Mouse (Mus musculus) heart, embryonic 15.5 days (tissue): ENCODE measurements around the gene Tfap2b. TPM values are rescaled to one million over a fixed set of nuclear protein-coding genes. Genes with fewer than 3 reads are reported as not detected.

Experiments
- ATAC-seq: fragments of 200-750 bp; cut with Nextera tagmentation; replicated peaks from 2 replicates; pipeline ENCODE4 v1.8.0; 2017; ENCODE audit warnings: low read depth, moderate TSS enrichment; ENCODE audit not compliant: insufficient number of reproducible peaks, insufficient read depth, low FRiP score
- H3K27ac ChIP-seq: fragments of 300-500 bp; sonication (generic); 2 replicates; pipeline ENCODE4 v1.5.1; 2015; ENCODE audit warnings: mild to moderate bottlenecking, inconsistent platforms
- H3K27me3 ChIP-seq: fragments of 300-500 bp; sonication (generic); 2 replicates; pipeline ENCODE4 v1.6.1; 2015; ENCODE audit warnings: inconsistent platforms
- H3K36me3 ChIP-seq: fragments of 300-500 bp; sonication (generic); 2 replicates; pipeline ENCODE4 v1.6.1; 2015; ENCODE audit warnings: mild to moderate bottlenecking, inconsistent platforms
- H3K4me1 ChIP-seq: fragments of 300-500 bp; sonication (generic); replicated peaks from 2 replicates; pipeline ENCODE4 v1.6.1; 2015; ENCODE audit warnings: inconsistent platforms
- H3K4me2 ChIP-seq: fragments of 300-500 bp; sonication (generic); 2 replicates; pipeline ENCODE4 v1.6.1; 2015; ENCODE audit warnings: inconsistent platforms, mild to moderate bottlenecking, moderate library complexity
- H3K4me3 ChIP-seq: fragments of 300-500 bp; sonication (generic); 2 replicates; pipeline ENCODE4 v1.5.1; 2015; ENCODE audit warnings: mild to moderate bottlenecking, inconsistent platforms
- H3K9ac ChIP-seq: fragments of 300-500 bp; sonication (generic); 2 replicates; pipeline ENCODE4 v1.6.1; 2015; ENCODE audit warnings: mild to moderate bottlenecking, inconsistent platforms
- H3K9me3 ChIP-seq: fragments of 300-500 bp; sonication (generic); replicated peaks from 2 replicates; pipeline ENCODE4 v1.6.1; 2016; ENCODE audit warnings: inconsistent platforms
- WGBS: fragments of 180-500 bp; shearing (Covaris S2); methylation state at CpG from one replicate; pipeline ENCODE4 v1.1.7; 2015; ENCODE audit warnings: mixed read lengths; 5-methylcytosine and 5-hydroxymethylcytosine counted together
- polyA plus RNA-seq: library from polyadenylated mRNA; unstranded; fragments of >200 nt; fragmentation: Nextera tagmentation; extraction: Ambion mirVana; gene quantifications from 2 replicates; pipeline ENCODE4 v1.2.1, GENCODE M21; 2015

Gene Tfap2b
- 0.15 and 2.1 TPM in 2 replicates for polyA plus RNA-seq

DNA sequence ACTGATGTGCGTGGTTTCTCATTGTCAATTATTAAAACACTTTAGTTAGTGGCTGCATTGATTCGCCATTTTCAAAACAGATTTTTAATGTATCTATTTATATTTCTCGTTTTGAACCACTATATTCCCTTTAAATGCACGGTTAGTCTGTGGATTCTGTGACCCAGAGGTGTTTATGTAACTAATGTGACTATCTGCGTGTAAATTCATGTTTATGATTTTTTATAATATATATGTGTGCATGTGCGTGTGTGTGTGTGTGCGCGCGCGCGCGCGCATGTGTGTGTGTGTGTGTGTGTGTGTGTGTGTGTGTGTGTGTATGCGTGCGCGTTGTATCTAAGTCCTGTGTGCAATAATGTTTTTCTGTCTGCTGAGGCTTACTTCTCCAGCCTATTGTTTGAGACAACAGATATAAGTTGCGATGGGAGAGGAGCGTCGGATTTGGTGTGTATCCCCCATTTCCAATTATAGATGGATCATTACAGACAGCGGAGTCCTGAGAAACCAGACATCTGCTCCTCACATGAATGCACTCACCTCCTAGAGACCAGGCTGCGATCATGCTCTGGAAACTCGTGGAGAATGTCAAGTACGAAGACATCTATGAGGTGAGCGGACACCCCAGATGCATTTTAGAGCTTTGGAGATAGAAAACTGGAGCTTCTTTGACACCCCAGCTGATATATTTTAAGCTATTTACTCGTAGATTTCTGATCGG lies at the start of gene Tfap2b:
Gene Tfap2b (plus strand): TSS at position 274 of the 718 bp plus-strand sequence.
- Histone ChIP-seq H3K4me2 (peak within 1 kb of the TSS; percentile 55), H3K9ac (no peak within 1 kb of the TSS), H3K9me3 (no peaks in the 10 kb centered on the region), H3K27me3 (peaks cover 72% of the 10 kb centered on the region), H3K4me3 (peak within 1 kb of the TSS; percentile 38), H3K36me3 (no peaks in the 10 kb centered on the region), H3K27ac (no peak within 1 kb of the TSS), H3K4me1 (peaks cover 8% of the 10 kb centered on the region)
- WGBS = 2% methylated on average over 26 of the region's 26 CpGs
- no peak for ATAC-seq

DNA sequence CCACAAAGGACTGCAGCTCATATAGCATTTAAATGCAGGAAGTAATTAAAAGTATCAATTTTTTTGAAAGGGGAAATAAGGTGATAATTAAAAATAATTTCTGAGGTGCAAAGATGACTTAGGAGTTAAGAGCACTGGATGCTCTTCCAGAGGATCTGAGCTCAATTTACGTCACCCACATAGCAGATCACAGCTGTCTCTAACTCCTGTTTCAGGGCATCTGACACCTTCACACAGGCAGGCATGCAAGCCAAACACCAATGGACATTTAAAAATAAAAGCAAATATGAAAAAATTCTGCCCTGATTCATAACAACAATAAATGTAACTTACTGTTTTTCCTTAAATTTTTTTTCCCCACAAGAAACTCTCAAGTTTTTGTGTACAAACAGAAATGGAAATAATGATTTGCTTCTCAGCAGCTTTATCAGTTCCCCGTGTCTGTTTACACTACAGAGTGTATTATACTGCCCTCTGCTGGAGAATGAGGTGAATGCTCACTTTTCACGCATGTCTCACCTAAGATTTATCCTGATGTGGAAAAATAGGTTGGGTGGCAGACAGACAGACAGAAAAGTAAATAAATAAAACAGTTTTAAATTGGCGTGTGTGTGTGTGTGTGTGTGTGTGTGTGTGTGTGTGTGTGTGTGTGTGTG lies 29.8 kb upstream of the Tfap2b start:
- no peak overlapping the region for H3K27ac ChIP-seq
- no peaks in the 10 kb centered on the region for H3K4me1 ChIP-seq
- H3K4me3 ChIP-seq = no peak overlapping the region
- WGBS = 8% methylated on average over 4 of the region's 4 CpGs
- no peak overlapping the region for H3K4me2 ChIP-seq
- H3K9me3 ChIP-seq = no peaks in the 10 kb centered on the region
- no peak overlapping the region for H3K9ac ChIP-seq
- no peaks in the 10 kb centered on the region for H3K36me3 ChIP-seq
- no peaks in the 10 kb centered on the region for H3K27me3 ChIP-seq
- no peak for ATAC-seq

GRCm38 (mm10) chr1:19205649-19206048 lies 3.1 kb upstream of the Tfap2b start:
- ATAC-seq = no peak
- Histone ChIP-seq H3K9me3 (no peaks in the 10 kb centered on the region), H3K27ac (no peak overlapping the region), H3K9ac (no peak overlapping the region), H3K36me3 (no peaks in the 10 kb centered on the region), H3K4me1 (peaks cover 8% of the 10 kb centered on the region), H3K4me2 (peak overlapping the region; percentile 64), H3K27me3 (peaks cover 43% of the 10 kb centered on the region), H3K4me3 (peak overlapping the region; percentile 41)
- WGBS = 4% methylated on average over 12 of the region's 12 CpGs

- H3K4me1 ChIP-seq = peaks cover 8% of the 10 kb centered on the region
These were observed 2.5 kb upstream of the Tfap2b start for GRCm38 (mm10) chr1:19206194-19206593.

DNA sequence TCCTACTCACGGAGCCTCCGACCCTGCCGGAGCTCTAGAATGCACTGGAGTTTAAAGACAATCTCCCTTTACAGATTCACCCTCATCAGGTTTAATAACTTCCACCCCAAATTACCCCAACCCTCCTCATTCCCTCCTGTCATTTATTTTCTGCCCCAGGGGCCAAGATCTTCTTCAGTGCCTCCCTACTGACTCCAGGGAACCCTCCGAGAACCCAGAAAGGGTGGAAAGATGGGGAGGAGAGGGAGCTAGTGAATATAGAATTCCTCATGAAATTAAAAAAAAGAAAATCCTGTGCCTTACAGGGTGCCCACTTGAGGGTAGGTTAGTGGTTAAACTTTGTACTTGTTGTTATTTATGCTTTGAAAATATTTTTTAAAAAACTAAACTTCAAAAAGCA lies 1.1 kb upstream of the Tfap2b start:
- no peak overlapping the region for H3K4me2 ChIP-seq
- no peak overlapping the region for H3K9ac ChIP-seq
- H3K4me3 ChIP-seq = no peak overlapping the region
- peaks cover 8% of the 10 kb centered on the region for H3K4me1 ChIP-seq
- 6% methylated on average over 4 of the region's 4 CpGs for WGBS
- no peaks in the 10 kb centered on the region for H3K36me3 ChIP-seq
- H3K9me3 ChIP-seq = no peaks in the 10 kb centered on the region
- no peak for ATAC-seq
- no peak overlapping the region for H3K27ac ChIP-seq
- H3K27me3 ChIP-seq = peaks cover 62% of the 10 kb centered on the region

More at GRCm38 (mm10) chr1:19206194-19206593, 2.5 kb upstream of the Tfap2b start:
- Histone ChIP-seq H3K36me3 (no peaks in the 10 kb centered on the region), H3K9me3 (no peaks in the 10 kb centered on the region), H3K9ac (no peak overlapping the region), H3K27ac (no peak overlapping the region), H3K4me3 (no peak overlapping the region), H3K27me3 (peaks cover 48% of the 10 kb centered on the region), H3K4me2 (peak overlapping the region; percentile 64)
- WGBS = 2% methylated on average over 7 of the region's 7 CpGs
- ATAC-seq = no peak

DNA sequence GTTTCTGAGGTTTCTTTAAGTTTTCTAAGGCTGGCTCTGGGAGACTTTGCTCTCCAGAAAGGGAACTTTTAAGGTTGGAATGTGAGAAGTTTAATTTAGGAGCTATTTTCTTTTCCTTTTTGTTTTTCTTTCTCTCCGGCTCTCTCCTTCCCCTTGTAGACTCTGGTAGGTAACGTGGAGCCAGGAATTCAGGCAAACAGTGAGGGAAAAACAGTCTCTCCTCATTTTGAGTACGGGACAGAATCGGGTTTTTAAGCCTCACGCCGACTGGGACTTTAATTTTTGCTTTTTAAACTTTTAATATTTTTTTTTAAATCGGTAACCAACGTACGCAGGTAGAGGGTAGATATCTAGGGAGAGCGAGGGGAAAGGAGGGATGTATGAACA lies 638 bp downstream of the Tfap2b start:
- Histone ChIP-seq H3K9me3 (no peaks in the 10 kb centered on the region), H3K4me1 (peaks cover 8% of the 10 kb centered on the region), H3K4me3 (peak overlapping the region; percentile 38; the same call in 1 of the 2 replicates), H3K27me3 (peaks cover 77% of the 10 kb centered on the region), H3K36me3 (no peaks in the 10 kb centered on the region), H3K27ac (no peak overlapping the region), H3K4me2 (peak overlapping the region; percentile 55), H3K9ac (no peak overlapping the region)
- WGBS = under 1% methylated on average over 10 of the region's 10 CpGs
- no peak for ATAC-seq

DNA sequence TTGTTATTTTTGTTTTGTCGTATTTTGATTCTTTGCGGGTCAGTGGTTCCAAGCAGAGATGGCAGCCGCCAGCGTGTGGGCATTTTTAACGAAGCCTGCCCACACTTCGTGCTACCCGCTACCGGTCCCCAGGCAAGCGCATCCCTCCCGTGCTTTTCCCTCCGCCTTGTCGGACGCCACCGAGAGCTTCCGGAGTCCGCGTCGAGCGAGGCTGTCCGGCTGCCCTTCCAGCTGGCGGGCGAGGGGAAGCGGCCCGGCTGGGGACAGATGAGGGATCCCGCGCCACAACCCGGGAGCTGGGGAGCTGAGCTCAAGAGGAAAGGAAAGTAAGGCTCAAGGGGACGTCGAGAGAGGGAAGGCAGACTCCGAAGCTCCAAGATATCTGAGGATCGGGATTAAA lies 1.1 kb downstream of the Tfap2b start:
- Histone ChIP-seq H3K9ac (no peak overlapping the region), H3K27me3 (peaks cover 81% of the 10 kb centered on the region), H3K4me1 (peaks cover 8% of the 10 kb centered on the region), H3K4me3 (peak overlapping the region; percentile 38), H3K9me3 (no peaks in the 10 kb centered on the region), H3K4me2 (peak overlapping the region; percentile 55), H3K27ac (no peak overlapping the region), H3K36me3 (no peaks in the 10 kb centered on the region)
- WGBS = under 1% methylated on average over 31 of the region's 31 CpGs
- no peak for ATAC-seq

DNA sequence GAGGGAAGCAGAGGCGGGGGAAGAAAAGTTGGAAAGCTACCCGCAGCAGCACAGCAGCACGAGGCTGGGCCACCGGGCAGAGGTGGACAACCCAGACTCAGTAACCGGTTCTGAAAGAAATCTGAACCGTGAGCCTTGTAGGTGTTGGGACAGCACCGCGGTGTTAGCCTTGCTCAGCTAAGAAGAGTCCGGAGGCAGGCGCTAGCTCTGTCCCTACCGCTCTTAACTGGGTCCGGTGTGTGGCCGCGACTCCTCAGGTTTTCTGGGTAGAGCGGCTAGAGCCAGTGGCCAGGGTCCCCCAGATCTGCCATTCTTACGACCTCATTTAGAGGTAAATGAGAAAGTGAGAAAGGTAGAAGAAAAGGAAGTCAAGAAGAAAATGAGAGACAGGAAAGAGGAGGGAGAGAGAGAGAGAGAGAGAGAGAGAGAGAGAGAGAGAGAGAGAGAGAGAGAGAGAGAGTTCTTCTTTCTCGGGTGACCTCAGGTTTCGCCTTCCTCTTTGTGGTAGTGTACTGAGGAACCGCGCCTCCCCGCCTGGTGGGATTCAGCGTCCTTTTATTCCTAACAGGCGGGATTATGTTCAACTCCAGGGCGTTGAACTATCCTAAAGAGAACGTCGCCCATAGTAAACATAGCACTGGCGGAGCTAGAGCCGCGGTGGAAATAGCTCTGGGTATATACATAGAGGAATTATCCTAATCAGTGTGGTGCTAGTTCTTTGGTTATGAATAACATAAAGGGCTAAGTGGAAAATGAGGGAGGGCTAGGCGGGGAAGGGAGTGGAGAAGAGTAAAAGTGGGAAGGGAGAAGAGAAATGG lies 1.7 kb downstream of the Tfap2b start:
- no peak overlapping the region for H3K9ac ChIP-seq
- H3K9me3 ChIP-seq = no peaks in the 10 kb centered on the region
- peak overlapping the region; percentile 55 for H3K4me2 ChIP-seq
- peaks cover 88% of the 10 kb centered on the region for H3K27me3 ChIP-seq
- no peak overlapping the region for H3K27ac ChIP-seq
- peaks cover 8% of the 10 kb centered on the region for H3K4me1 ChIP-seq
- WGBS = 1% methylated on average over 30 of the region's 30 CpGs
- H3K36me3 ChIP-seq = no peaks in the 10 kb centered on the region
- ATAC-seq = no peak
- H3K4me3 ChIP-seq = peak overlapping the region; percentile 38

- no peak for ATAC-seq
- no peaks in the 10 kb centered on the region for H3K36me3 ChIP-seq
- no peak overlapping the region for H3K9ac ChIP-seq
- peaks cover 90% of the 10 kb centered on the region for H3K27me3 ChIP-seq
- peaks cover 6% of the 10 kb centered on the region for H3K4me1 ChIP-seq
- no peak overlapping the region for H3K4me2 ChIP-seq
- no peak overlapping the region for H3K4me3 ChIP-seq
- no peaks in the 10 kb centered on the region for H3K9me3 ChIP-seq
- WGBS = 3% methylated on average over 8 of the region's 8 CpGs
- no peak overlapping the region for H3K27ac ChIP-seq
These were observed 2.3 kb downstream of the Tfap2b start for GRCm38 (mm10) chr1:19211033-19211405.

DNA sequence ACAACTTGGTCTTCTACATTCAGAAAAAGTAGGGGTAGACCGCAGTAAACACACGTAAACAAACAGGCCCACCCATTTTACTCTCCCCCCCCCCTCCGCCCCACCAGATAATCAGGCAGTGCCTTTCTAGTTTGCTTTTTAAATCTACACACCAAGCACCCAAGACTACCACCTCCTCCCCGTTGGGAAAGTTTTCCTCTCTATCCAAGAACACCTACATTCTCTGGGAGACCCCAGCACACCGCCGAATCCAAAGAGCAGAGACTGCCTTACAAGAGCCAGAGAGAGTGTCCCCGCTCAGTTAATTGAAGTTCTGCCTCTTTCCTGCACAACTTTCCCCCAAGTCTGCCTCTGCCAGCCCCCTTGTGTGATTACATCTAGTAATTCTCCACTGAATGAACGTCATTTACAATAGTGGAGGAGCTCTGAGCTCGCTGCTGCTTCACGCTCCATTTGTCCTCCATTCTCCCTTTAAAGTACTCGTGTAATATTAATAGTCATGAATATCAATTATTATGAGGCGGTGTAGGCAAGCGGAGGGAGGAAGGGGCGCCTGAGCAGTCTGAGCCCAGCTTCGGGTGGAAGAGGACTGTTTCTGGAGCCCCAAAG lies 2.9 kb downstream of the Tfap2b start:
- H3K36me3 ChIP-seq = no peaks in the 10 kb centered on the region
- peaks cover 93% of the 10 kb centered on the region for H3K27me3 ChIP-seq
- 1% methylated on average over 15 of the region's 15 CpGs for WGBS
- no peak overlapping the region for H3K9ac ChIP-seq
- no peak overlapping the region for H3K27ac ChIP-seq
- H3K9me3 ChIP-seq = no peaks in the 10 kb centered on the region
- no peak overlapping the region for H3K4me2 ChIP-seq
- peaks cover 6% of the 10 kb centered on the region for H3K4me1 ChIP-seq
- H3K4me3 ChIP-seq = no peak overlapping the region
- no peak for ATAC-seq

- Histone ChIP-seq H3K4me1 (peaks cover 6% of the 10 kb centered on the region), H3K9ac (no peak overlapping the region), H3K4me3 (no peak overlapping the region), H3K9me3 (no peaks in the 10 kb centered on the region), H3K27ac (no peak overlapping the region), H3K4me2 (no peak overlapping the region), H3K36me3 (no peaks in the 10 kb centered on the region), H3K27me3 (peaks cover 95% of the 10 kb centered on the region)
- ATAC-seq = no peak
- under 1% methylated on average over 4 of the region's 4 CpGs for WGBS
These were observed 4.0 kb downstream of the Tfap2b start for GRCm38 (mm10) chr1:19212691-19213090.
